Mouse (Mus musculus): ENCODE measurements around the gene Lif. TPM values are rescaled to one million over a fixed set of nuclear protein-coding genes. Genes with fewer than 3 reads are reported as not detected.

Lif gene
- polyA plus RNA-seq, 1 experiment from 2014 or later, result not detected

DNA sequence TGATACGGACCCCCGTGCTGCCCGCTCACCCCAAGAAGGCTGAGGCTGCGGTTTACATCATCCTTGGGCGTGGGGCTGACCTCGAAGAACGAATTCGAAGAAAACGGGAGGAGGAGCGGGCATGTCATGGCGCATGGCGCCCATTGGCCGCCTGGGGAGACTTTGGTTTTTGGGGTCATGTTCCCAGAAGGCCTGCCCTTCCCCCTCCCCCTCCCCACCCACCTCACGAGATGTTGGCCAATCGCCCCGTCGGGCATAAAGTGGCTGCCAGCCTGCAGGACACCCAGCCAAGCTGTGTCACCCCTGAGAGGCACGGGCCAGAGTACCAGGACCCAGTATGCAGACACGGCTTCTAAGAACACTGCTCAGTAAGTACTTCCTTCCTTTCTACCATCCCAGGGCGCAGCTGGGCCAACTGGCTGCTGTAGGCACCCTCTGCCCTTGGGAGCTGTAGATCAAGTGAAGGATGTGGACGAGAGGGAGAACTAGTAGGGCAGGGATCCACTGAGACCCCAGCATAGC lies 20.8 kb upstream of the Lif start:
- no peak for TF ChIP-seq EP300 (IDR thresholded peaks at IDR 0.05; ENCODE audit: low read depth)
- TF ChIP-seq CTCF (IDR thresholded peaks at IDR 0.05; ENCODE audit: low read depth), result no peak

DNA sequence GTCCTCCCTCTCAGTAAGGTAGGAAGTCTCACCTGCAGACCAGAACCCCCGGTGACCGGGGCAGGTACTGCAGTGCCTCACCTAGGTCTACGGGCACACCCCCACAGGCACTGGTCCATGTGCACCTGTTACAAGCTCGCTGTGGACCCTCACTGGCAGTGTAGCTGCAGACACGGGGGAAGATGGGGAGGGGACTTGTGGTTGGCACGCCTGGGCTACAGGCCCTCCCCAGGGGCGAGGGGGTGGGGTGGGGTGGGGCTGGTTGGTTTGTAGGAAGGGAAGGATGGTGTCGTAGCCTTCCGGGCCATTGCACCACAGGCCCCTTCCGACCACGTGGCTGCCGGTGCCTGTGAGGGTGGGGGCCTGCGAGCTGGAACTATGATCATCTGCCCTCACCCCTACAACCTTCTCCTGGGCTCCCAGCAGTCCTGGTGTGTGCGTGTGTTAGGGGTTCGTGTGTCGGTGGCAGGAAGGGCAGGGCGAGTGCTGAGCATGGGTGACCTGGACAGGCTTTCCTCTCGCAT lies 19.9 kb upstream of the Lif start:
- Histone ChIP-seq H3K27me3 (ENCODE audit: insufficient read depth, low read length) (no peaks in the 10 kb centered on the region), H3K9ac (replicated peaks) (peak overlapping the region; percentile 59), H3K36me3 (replicated peaks; ENCODE audit: insufficient read depth, low read length) (peaks cover 13% of the 10 kb centered on the region; the same call in 1 of the 2 replicates), H3K4me1 (ENCODE audit: insufficient read depth) (peaks cover 27% of the 10 kb centered on the region), H3K9me3 (ENCODE audit: low read length) (no peaks in the 10 kb centered on the region), H3K4me3 (ENCODE audit: low read depth, low read length) (peak overlapping the region; percentile 59), H3K4me2 (ENCODE audit: low read depth, low read length) (peak overlapping the region; percentile 88), H3K27ac (ENCODE audit: low read depth) (peak overlapping the region; percentile 88)
- DNase-seq (peak; percentile 77), ATAC-seq (peak; percentile 48)
- TF ChIP-seq EP300 (IDR thresholded peaks at IDR 0.05; ENCODE audit: low read depth), result no peak
- TF ChIP-seq CTCF (IDR thresholded peaks at IDR 0.05; ENCODE audit: low read depth), result 0 out of 2 replicates have a peak, but pooled peaks have one; percentile 14
- WGBS (ENCODE audit: insufficient replicate concordance), result 33% methylated on average over 18 of the region's 18 CpGs

More for the DNA sequence above, 20.8 kb upstream of the Lif start:
- H3K36me3 ChIP-seq (replicated peaks; ENCODE audit: insufficient read depth, low read length), result peaks cover 13% of the 10 kb centered on the region; the same call in 1 of the 2 replicates
- 52% methylated on average over 21 of the region's 21 CpGs for WGBS (ENCODE audit: insufficient replicate concordance)
- ATAC-seq (peak; percentile 41), DNase-seq (peak; percentile 54)
- H3K9ac ChIP-seq (replicated peaks), result peak overlapping the region; percentile 59
- peaks cover 27% of the 10 kb centered on the region for H3K4me1 ChIP-seq (ENCODE audit: insufficient read depth)
- peak overlapping the region; percentile 59 for H3K4me3 ChIP-seq (ENCODE audit: low read depth, low read length)
- H3K9me3 ChIP-seq (ENCODE audit: low read length), result no peaks in the 10 kb centered on the region
- H3K27ac ChIP-seq (ENCODE audit: low read depth), result peak overlapping the region; percentile 88
- H3K27me3 ChIP-seq (ENCODE audit: insufficient read depth, low read length), result no peaks in the 10 kb centered on the region
- peak overlapping the region; percentile 88 for H3K4me2 ChIP-seq (ENCODE audit: low read depth, low read length)

DNA sequence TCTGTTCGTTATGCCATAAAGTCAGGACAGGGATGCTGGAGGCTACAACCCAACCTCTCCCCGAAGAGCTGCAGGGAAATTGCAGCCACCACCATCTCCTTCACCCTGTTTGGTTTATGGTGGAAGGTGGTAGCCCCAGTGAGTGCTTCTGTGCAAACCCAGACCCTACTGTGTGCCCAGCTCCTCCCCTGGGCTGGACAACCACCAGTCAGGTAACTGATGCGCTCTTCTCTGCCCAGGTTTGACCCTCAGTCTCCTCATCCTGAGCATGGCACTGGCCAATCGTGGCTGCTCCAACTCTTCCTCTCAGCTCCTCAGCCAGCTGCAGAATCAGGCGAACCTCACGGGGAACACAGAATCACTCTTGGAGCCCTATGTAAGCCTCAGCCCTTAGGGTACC lies 19.2 kb upstream of the Lif start:
- Histone ChIP-seq H3K9ac (replicated peaks) (peak overlapping the region; percentile 59; the same call in 1 of the 2 replicates), H3K9me3 (ENCODE audit: low read length) (no peaks in the 10 kb centered on the region), H3K27ac (ENCODE audit: low read depth) (peak overlapping the region; percentile 62), H3K27me3 (ENCODE audit: insufficient read depth, low read length) (no peaks in the 10 kb centered on the region), H3K36me3 (replicated peaks; ENCODE audit: insufficient read depth, low read length) (peaks cover 13% of the 10 kb centered on the region; the same call in 1 of the 2 replicates), H3K4me2 (ENCODE audit: low read depth, low read length) (peak overlapping the region; percentile 88), H3K4me3 (ENCODE audit: low read depth, low read length) (peak overlapping the region; percentile 59), H3K4me1 (ENCODE audit: insufficient read depth) (peaks cover 27% of the 10 kb centered on the region)
- ATAC-seq, result no peak
- no peak for TF ChIP-seq EP300 (IDR thresholded peaks at IDR 0.05; ENCODE audit: low read depth)
- TF ChIP-seq CTCF (IDR thresholded peaks at IDR 0.05; ENCODE audit: low read depth), result no peak
- no peak for DNase-seq
- WGBS (ENCODE audit: insufficient replicate concordance), result 81% methylated on average over 6 of the region's 6 CpGs

DNA sequence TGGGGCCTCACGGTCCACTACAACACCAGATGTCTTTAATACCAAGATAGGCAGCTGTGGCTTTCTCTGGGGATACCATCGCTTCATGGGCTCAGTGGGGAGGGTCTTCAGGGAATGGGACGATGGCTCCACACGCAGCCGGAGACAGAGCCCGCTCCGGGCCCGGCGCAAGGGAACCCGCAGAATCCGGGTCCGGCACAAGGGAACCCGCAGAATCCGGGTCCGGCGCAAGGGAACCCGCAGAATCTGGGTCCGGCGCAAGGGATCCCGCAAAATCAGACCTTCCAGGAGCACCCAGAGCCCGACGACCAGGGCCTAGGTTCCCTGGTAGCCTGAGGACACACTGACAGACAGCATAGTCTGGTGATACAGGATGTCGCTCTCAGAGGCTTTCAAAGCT lies 17.7 kb upstream of the Lif start:
- no peak overlapping the region; the same call in 1 of the 2 replicates for H3K9ac ChIP-seq (replicated peaks)
- no peaks in the 10 kb centered on the region for H3K27me3 ChIP-seq (ENCODE audit: insufficient read depth, low read length)
- no peak for DNase-seq
- no peak overlapping the region for H3K4me3 ChIP-seq (ENCODE audit: low read depth, low read length)
- 86% methylated on average over 23 of the region's 23 CpGs for WGBS (ENCODE audit: insufficient replicate concordance)
- H3K4me1 ChIP-seq (ENCODE audit: insufficient read depth), result peaks cover 24% of the 10 kb centered on the region
- H3K36me3 ChIP-seq (replicated peaks; ENCODE audit: insufficient read depth, low read length), result peaks cover 13% of the 10 kb centered on the region; the same call in 1 of the 2 replicates
- no peaks in the 10 kb centered on the region for H3K9me3 ChIP-seq (ENCODE audit: low read length)
- TF ChIP-seq CTCF (IDR thresholded peaks at IDR 0.05; ENCODE audit: low read depth) (no peak), EP300 (IDR thresholded peaks at IDR 0.05; ENCODE audit: low read depth) (no peak)
- H3K4me2 ChIP-seq (ENCODE audit: low read depth, low read length), result peak overlapping the region; percentile 6
- no peak for ATAC-seq
- no peak overlapping the region for H3K27ac ChIP-seq (ENCODE audit: low read depth)

DNA sequence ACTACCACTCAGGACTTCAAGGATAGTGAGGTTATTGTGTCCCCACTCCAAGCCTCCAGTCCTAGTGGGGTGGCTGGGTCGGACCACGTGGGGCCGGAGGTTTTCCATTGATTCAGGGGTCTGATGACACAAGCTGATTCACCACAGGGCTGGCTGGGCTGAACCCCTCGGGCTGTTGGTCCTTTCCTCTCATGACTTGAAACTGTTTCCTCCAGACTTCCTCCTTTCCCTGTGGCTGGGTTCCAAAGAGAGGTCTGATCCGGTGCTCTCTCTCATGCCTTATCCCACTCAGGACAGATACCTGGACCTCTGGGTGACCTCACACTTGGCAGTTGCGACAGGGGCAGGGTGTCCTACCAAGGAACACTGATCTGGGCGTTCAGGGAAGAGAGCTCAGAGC lies 17.2 kb upstream of the Lif start:
- H3K27ac ChIP-seq (ENCODE audit: low read depth), result peak overlapping the region; percentile 16; the same call in 1 of the 2 replicates
- peak overlapping the region; percentile 6; the same call in 1 of the 2 replicates for H3K4me2 ChIP-seq (ENCODE audit: low read depth, low read length)
- WGBS (ENCODE audit: insufficient replicate concordance), result 37% methylated on average over 7 of the region's 7 CpGs
- no peak overlapping the region for H3K9ac ChIP-seq (replicated peaks)
- DNase-seq, result no peak
- H3K4me3 ChIP-seq (ENCODE audit: low read depth, low read length), result no peak overlapping the region
- peaks cover 22% of the 10 kb centered on the region for H3K4me1 ChIP-seq (ENCODE audit: insufficient read depth)
- H3K27me3 ChIP-seq (ENCODE audit: insufficient read depth, low read length), result no peaks in the 10 kb centered on the region
- no peak for TF ChIP-seq CTCF (IDR thresholded peaks at IDR 0.05; ENCODE audit: low read depth)
- TF ChIP-seq EP300 (IDR thresholded peaks at IDR 0.05; ENCODE audit: low read depth), result no peak
- no peak for ATAC-seq
- H3K36me3 ChIP-seq (replicated peaks; ENCODE audit: insufficient read depth, low read length), result peaks cover 13% of the 10 kb centered on the region; the same call in 1 of the 2 replicates
- no peaks in the 10 kb centered on the region for H3K9me3 ChIP-seq (ENCODE audit: low read length)

DNA sequence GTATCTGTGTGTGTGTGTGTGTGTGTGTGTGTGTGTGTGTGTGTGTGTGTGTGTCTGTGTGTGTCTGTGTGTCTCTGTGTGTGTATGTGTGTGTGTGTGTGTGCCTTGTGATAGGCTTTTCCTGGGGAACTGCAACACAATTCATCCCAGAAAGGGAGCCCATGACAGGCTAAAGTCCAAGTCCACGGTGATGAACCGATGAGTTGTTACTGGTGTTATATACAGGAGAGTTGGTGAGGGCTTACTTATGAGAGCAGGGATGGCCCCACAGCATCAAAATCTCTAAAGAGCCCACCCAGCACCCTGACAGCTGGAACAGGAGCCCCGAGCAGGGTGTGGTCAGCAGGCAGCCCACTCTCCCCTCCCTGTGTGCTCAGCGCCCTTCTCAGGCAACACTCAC lies 16.2 kb upstream of the Lif start:
- no peaks in the 10 kb centered on the region for H3K9me3 ChIP-seq (ENCODE audit: low read length)
- no peaks in the 10 kb centered on the region for H3K27me3 ChIP-seq (ENCODE audit: insufficient read depth, low read length)
- DNase-seq (no peak), ATAC-seq (no peak)
- H3K4me1 ChIP-seq (ENCODE audit: insufficient read depth), result peaks cover 14% of the 10 kb centered on the region
- no peak overlapping the region for H3K9ac ChIP-seq (replicated peaks)
- TF ChIP-seq EP300 (IDR thresholded peaks at IDR 0.05; ENCODE audit: low read depth), result no peak
- TF ChIP-seq CTCF (IDR thresholded peaks at IDR 0.05; ENCODE audit: low read depth), result no peak
- H3K36me3 ChIP-seq (replicated peaks; ENCODE audit: insufficient read depth, low read length), result peaks cover 13% of the 10 kb centered on the region; the same call in 1 of the 2 replicates
- no peak overlapping the region for H3K4me2 ChIP-seq (ENCODE audit: low read depth, low read length)
- no peak overlapping the region for H3K4me3 ChIP-seq (ENCODE audit: low read depth, low read length)
- no peak overlapping the region for H3K27ac ChIP-seq (ENCODE audit: low read depth)
- WGBS (ENCODE audit: insufficient replicate concordance), result 57% methylated on average over 4 of the region's 4 CpGs
